Mouse (Mus musculus) cortical plate, adult 2 months (tissue): ENCODE data around the gene Nod2. TPM values are rescaled to one million over a fixed set of nuclear protein-coding genes. Genes with fewer than 3 reads are reported as not detected.
"Not testable (repeated sequence)": the region's sequence is repeated elsewhere in the genome, so short reads cannot be mapped to it uniquely, and the experiment has no call there.

Experiments used
- H3K27ac ChIP-seq: fragments of 200-500 bp; 2 replicates; pipeline ENCODE4 v1.5.1; 2012; ENCODE audit warnings: low read length, control low read depth, inconsistent platforms; ENCODE audit not compliant: insufficient read depth
- H3K4me1 ChIP-seq: fragments of 200-500 bp; 2 replicates; pipeline ENCODE4 v1.6.1; 2011; ENCODE audit warnings: low read length; ENCODE audit not compliant: control insufficient read depth, insufficient read depth
- H3K4me3 ChIP-seq: fragments of 200-500 bp; 2 replicates; pipeline ENCODE4 v1.5.1; 2011; ENCODE audit warnings: mild to moderate bottlenecking, low read length, control low read depth; ENCODE audit not compliant: insufficient read depth
- CTCF ChIP-seq: fragments of 200-500 bp; IDR thresholded peaks from 2 replicates; pipeline ENCODE4 v1.5.1; 2011; ENCODE audit warnings: mild to moderate bottlenecking, control low read depth, low read length; ENCODE audit not compliant: insufficient read depth; ENCODE audit errors: extremely low read depth
- POLR2A ChIP-seq: fragments of 200-500 bp; IDR thresholded peaks from 2 replicates; pipeline ENCODE4 v1.6.1; 2011; ENCODE audit warnings: mild to moderate bottlenecking, low read length, control low read depth; ENCODE audit not compliant: insufficient read depth; ENCODE audit errors: extremely low read depth
- polyA plus RNA-seq: library from polyadenylated mRNA; depleted of rRNA; stranded (reverse); fragments of >200 nt; gene quantifications from 2 replicates; pipeline ENCODE4 v1.2.3, GENCODE M21; 2012

The Nod2 gene
- polyA plus RNA-seq, 1 experiment: 0.31 TPM

- no peak overlapping the region for H3K4me3 ChIP-seq
- H3K4me1 ChIP-seq: peaks cover 3% of the 10 kb centered on the region; the same call in 1 of the 2 replicates
- TF ChIP-seq POLR2A (no peak), CTCF (no peak)
- no peak overlapping the region for H3K27ac ChIP-seq
Measured at GRCm38 (mm10) chr8:88630225-88630624, 16.9 kb upstream of the Nod2 start.

GRCm38 (mm10) chr8:88631081-88631480 is 16.0 kb upstream of the Nod2 start:
- no peak overlapping the region for H3K27ac ChIP-seq
- peaks cover 3% of the 10 kb centered on the region; the same call in 1 of the 2 replicates for H3K4me1 ChIP-seq
- H3K4me3 ChIP-seq: no peak overlapping the region
- TF ChIP-seq CTCF: peak; percentile 39
- no peak for TF ChIP-seq POLR2A

GRCm38 (mm10) chr8:88633343-88633765 is 13.8 kb upstream of the Nod2 start:
- TF ChIP-seq CTCF (no peak), POLR2A (no peak)
- H3K4me3 ChIP-seq: no peak overlapping the region
- H3K27ac ChIP-seq: 0 out of 2 replicates have a peak overlapping the region, but pooled peaks have one; percentile 21
- peaks cover 2% of the 10 kb centered on the region; the same call in 1 of the 2 replicates for H3K4me1 ChIP-seq

- Histone ChIP-seq H3K4me1 (no peaks in the 10 kb centered on the region), H3K4me3 (peak within 1 kb of the TSS; percentile 20; the same call in 1 of the 2 replicates), H3K27ac (peak within 1 kb of the TSS; percentile 26; the same call in 1 of the 2 replicates)
- TF ChIP-seq POLR2A (no peak), CTCF (no peak)
Measured at GRCm38 (mm10) chr8:88635474-88636397, 11.4 kb upstream of the Nod2 start, which contains the start of gene Snx20. TSS of gene Snx20 (minus strand) at chr8:88636128.

GRCm38 (mm10) chr8:88637092-88638000 is 9.8 kb upstream of the Nod2 start:
- TF ChIP-seq POLR2A: no peak
- TF ChIP-seq CTCF: no peak

GRCm38 (mm10) chr8:88638908-88639307 is 8.2 kb upstream of the Nod2 start:
- TF ChIP-seq CTCF (no peak), POLR2A (no peak)
- no peaks in the 10 kb centered on the region for H3K4me1 ChIP-seq
- no peak overlapping the region for H3K4me3 ChIP-seq
- no peak overlapping the region for H3K27ac ChIP-seq

More at GRCm38 (mm10) chr8:88637092-88638000, 9.8 kb upstream of the Nod2 start:
- no peak overlapping the region for H3K27ac ChIP-seq
- H3K4me3 ChIP-seq: no peak overlapping the region
- no peaks in the 10 kb centered on the region for H3K4me1 ChIP-seq

GRCm38 (mm10) chr8:88642734-88643564 is 4.2 kb upstream of the Nod2 start:
- TF ChIP-seq POLR2A (no peak), CTCF (no peak)
- Histone ChIP-seq H3K4me3 (no peak overlapping the region), H3K27ac (no peak overlapping the region), H3K4me1 (no peaks in the 10 kb centered on the region)

- TF ChIP-seq CTCF (no peak), POLR2A (no peak)
- Histone ChIP-seq H3K4me3 (no peak overlapping the region), H3K27ac (no peak overlapping the region), H3K4me1 (no peaks in the 10 kb centered on the region)
Measured at GRCm38 (mm10) chr8:88648322-88648721, 1.2 kb downstream of the Nod2 start.

GRCm38 (mm10) chr8:88650016-88650708 is 3.0 kb downstream of the Nod2 start:
- Histone ChIP-seq H3K4me1 (no peaks in the 10 kb centered on the region), H3K4me3 (no peak overlapping the region), H3K27ac (no peak overlapping the region)
- TF ChIP-seq POLR2A: no peak
- TF ChIP-seq CTCF: no peak

- not testable (repeated sequence) for H3K4me1 ChIP-seq, H3K27ac ChIP-seq, H3K4me3 ChIP-seq
Measured at GRCm38 (mm10) chr8:88651122-88651521, 4.0 kb downstream of the Nod2 start.
